Mouse (Mus musculus): ENCODE measurements at regions not wholly inside any gene's neighbourhood (a gene's known extent, or its start where the extent isn't known, plus 50 kb on each side); places are given as distances from the start of the nearest gene placed in this dataset.

DNA sequence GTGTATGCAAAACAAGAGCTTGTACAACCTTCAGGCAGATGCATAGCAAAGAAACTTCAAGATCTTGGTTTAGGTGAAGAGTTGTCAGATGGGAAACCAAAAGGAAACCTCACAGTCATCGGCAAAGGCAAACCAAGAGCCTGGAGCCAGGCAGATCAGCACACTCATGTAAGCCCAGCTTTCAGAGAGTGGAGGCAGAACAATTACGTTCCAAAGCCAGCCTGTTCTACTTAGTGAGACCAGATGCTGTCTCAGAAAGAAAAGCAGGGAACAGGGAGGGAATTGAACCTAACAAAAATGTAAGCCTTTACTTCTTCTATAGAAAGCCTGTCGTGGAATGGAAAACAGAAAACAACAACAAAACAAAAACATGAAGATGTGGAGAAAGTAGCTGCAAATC lies 97.4 kb upstream of the Btg1 start:
- Histone ChIP-seq H3K4me1 (ENCODE audit: control insufficient read depth in 1 of 2, insufficient read depth in 2 of 2) (no peaks in the 10 kb centered on the region), H3K9me3 (replicated peaks; ENCODE audit: low read length) (no peaks in the 10 kb centered on the region), H3K4me2 (ENCODE audit: insufficient read depth, low read depth, poor library complexity, severe bottlenecking) (no peak overlapping the region), H3K36me3 (replicated peaks in 1 of 2; ENCODE audit: control insufficient read depth in 1 of 2, insufficient read depth in 1 of 2, low read length in 1 of 2) (no peaks in the 10 kb centered on the region), H3K27ac (ENCODE audit: insufficient read depth, low read depth) (no peak overlapping the region), H3K4me3 (replicated peaks in 1 of 3; ENCODE audit: low read depth in 2 of 3, low read length in 2 of 3, poor library complexity in 1 of 3) (no peak overlapping the region), H3K79me2 (replicated peaks; ENCODE audit: control insufficient read depth, extremely low read depth, insufficient read depth, poor library complexity, severe bottlenecking) (no peaks in the 10 kb centered on the region), H3K9ac (ENCODE audit: insufficient read depth, low read depth) (no peak overlapping the region), H3K27me3 (replicated peaks) (no peaks in the 10 kb centered on the region)
- dilution Hi-C loops (cut with MboI; ENCODE audit: extremely low pct_ligation_motif_present, extremely low pct_unique_long_range_greater_than_20kb, low sequenced_read_pairs) (no loop called here), in situ Hi-C loops (cut with MboI; ENCODE audit: low pct_ligation_motif_present, low pct_unique_long_range_greater_than_20kb, low sequenced_read_pairs) (no loop called here)
- DNase-seq (ENCODE audit: extremely low read depth) = no peak
- TF ChIP-seq MEF2A (IDR thresholded peaks at IDR 0.05; ENCODE audit: borderline replicate concordance, low read depth, low read length) = no peak
- no peak for TF ChIP-seq UBTF (IDR thresholded peaks at IDR 0.05; ENCODE audit: low read depth, low read length)
- no peak for TF ChIP-seq TCF12 (IDR thresholded peaks at IDR 0.05; ENCODE audit: low read depth, low read length)
- TF ChIP-seq CHD1 (IDR thresholded peaks at IDR 0.05; ENCODE audit: low read depth, low read length) = no peak
- no peak for TF ChIP-seq RAD21 (IDR thresholded peaks at IDR 0.05; ENCODE audit: low read depth, low read length)
- no peak for TF ChIP-seq RCOR1 (conservative IDR thresholded peaks at IDR 0.05; ENCODE audit: low read depth, low read length)
- TF ChIP-seq IRF4 (IDR thresholded peaks at IDR 0.05; ENCODE audit: low read depth, low read length) = no peak
- no peak for TF ChIP-seq ELF1 (IDR thresholded peaks at IDR 0.05; ENCODE audit: low read depth, low read length)
- TF ChIP-seq ZKSCAN1 (IDR thresholded peaks at IDR 0.05; ENCODE audit: borderline replicate concordance, low read depth, low read length) = no peak
- no peak for TF ChIP-seq PAX5 (IDR thresholded peaks at IDR 0.05; ENCODE audit: low read length)
- no peak for TF ChIP-seq JUN (IDR thresholded peaks at IDR 0.05; ENCODE audit: insufficient read depth, low read depth, low read length)
- TF ChIP-seq MAFK (IDR thresholded peaks at IDR 0.05; ENCODE audit: insufficient replicate concordance, low read length) = no peak
- TF ChIP-seq POLR2AphosphoS2 (IDR thresholded peaks at IDR 0.05; ENCODE audit: low read depth, low read length) = no peak
- no peak for TF ChIP-seq HCFC1 (IDR thresholded peaks at IDR 0.05; ENCODE audit: low read depth, low read length)

DNA sequence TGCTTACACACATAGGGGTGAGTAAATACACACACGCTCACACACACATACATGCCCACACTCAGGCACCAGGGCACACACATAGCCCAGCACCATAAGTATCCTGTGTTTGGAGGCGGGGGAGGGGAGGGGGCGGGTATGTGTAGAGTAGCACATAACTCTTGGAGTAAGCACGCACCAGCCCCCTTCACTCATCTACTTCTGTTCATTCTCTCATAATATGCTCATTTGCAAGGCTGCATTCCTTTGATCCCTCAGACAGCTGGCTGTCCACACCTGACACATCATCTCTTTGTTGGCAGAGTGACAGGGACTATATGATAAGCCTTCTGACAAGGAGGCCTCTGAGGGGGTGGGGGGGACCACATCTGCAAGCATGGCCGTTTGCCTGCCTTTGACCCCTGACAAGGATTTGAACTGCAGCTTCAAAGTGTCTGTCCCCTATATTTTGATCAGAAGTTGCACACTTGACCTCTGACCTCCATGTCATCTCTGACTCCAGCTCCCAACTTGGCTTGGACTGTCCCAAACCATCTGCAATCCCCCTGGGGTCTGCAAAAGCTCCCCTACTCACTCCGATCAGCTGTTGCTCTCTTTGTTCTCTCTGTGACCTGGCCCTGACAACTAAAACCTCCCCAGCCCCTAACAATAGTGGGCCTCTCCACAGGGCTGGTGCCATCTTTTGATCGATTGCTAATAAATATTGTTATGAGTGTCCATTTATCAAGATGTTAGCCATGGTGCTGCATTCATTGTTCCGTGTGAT lies 95.6 kb upstream of the Btg1 start:
- Histone ChIP-seq H3K4me1 (ENCODE audit: control insufficient read depth in 1 of 2, insufficient read depth in 2 of 2) (no peaks in the 10 kb centered on the region), H3K79me2 (replicated peaks; ENCODE audit: control insufficient read depth, extremely low read depth, insufficient read depth, poor library complexity, severe bottlenecking) (no peaks in the 10 kb centered on the region), H3K4me3 (replicated peaks in 1 of 3; ENCODE audit: low read depth in 2 of 3, low read length in 2 of 3, poor library complexity in 1 of 3) (no peak overlapping the region), H3K4me2 (ENCODE audit: insufficient read depth, low read depth, poor library complexity, severe bottlenecking) (no peak overlapping the region), H3K36me3 (replicated peaks in 1 of 2; ENCODE audit: control insufficient read depth in 1 of 2, insufficient read depth in 1 of 2, low read length in 1 of 2) (no peaks in the 10 kb centered on the region), H3K9ac (ENCODE audit: insufficient read depth, low read depth) (no peak overlapping the region), H3K27me3 (replicated peaks) (no peaks in the 10 kb centered on the region), H3K9me3 (replicated peaks; ENCODE audit: low read length) (no peaks in the 10 kb centered on the region), H3K27ac (ENCODE audit: insufficient read depth, low read depth) (no peak overlapping the region)
- no peak for TF ChIP-seq USF2 (conservative IDR thresholded peaks at IDR 0.05; ENCODE audit: low read depth, low read length)
- TF ChIP-seq SIN3A (IDR thresholded peaks at IDR 0.05; ENCODE audit: low read length) = no peak
- no peak for TF ChIP-seq NELFE (IDR thresholded peaks at IDR 0.05; ENCODE audit: low read depth, low read length)
- TF ChIP-seq IRF4 (IDR thresholded peaks at IDR 0.05; ENCODE audit: low read depth, low read length) = no peak
- TF ChIP-seq MEF2A (IDR thresholded peaks at IDR 0.05; ENCODE audit: borderline replicate concordance, low read depth, low read length) = no peak
- TF ChIP-seq MAX (IDR thresholded peaks at IDR 0.05; ENCODE audit: low read length) = no peak
- TF ChIP-seq NRF1 (IDR thresholded peaks at IDR 0.05; ENCODE audit: low read depth, low read length) = no peak
- no peak for TF ChIP-seq UBTF (IDR thresholded peaks at IDR 0.05; ENCODE audit: low read depth, low read length)
- TF ChIP-seq ZKSCAN1 (IDR thresholded peaks at IDR 0.05; ENCODE audit: borderline replicate concordance, low read depth, low read length) = no peak
- no peak for TF ChIP-seq RAD21 (IDR thresholded peaks at IDR 0.05; ENCODE audit: low read depth, low read length)
- no peak for TF ChIP-seq CTCF (conservative IDR thresholded peaks at IDR 0.05 in 1 of 2, IDR thresholded peaks at IDR 0.05 in 1 of 2; ENCODE audit: low read depth in 2 of 2, low read length in 2 of 2)
- no peak for TF ChIP-seq MAFK (IDR thresholded peaks at IDR 0.05; ENCODE audit: insufficient replicate concordance, low read length)
- TF ChIP-seq HCFC1 (IDR thresholded peaks at IDR 0.05; ENCODE audit: low read depth, low read length) = no peak
- no peak for TF ChIP-seq GABPA (IDR thresholded peaks at IDR 0.05; ENCODE audit: insufficient replicate concordance, low read depth, low read length)
- TF ChIP-seq SMC3 (IDR thresholded peaks at IDR 0.05; ENCODE audit: low read depth, low read length) = no peak
- no peak for TF ChIP-seq MYC (IDR thresholded peaks at IDR 0.05; ENCODE audit: low read depth, low read length)
- no peak for TF ChIP-seq POLR2AphosphoS2 (IDR thresholded peaks at IDR 0.05; ENCODE audit: low read depth, low read length)
- no peak for TF ChIP-seq KAT2A (IDR thresholded peaks at IDR 0.05; ENCODE audit: insufficient replicate concordance, low read length)
- no peak for DNase-seq (ENCODE audit: extremely low read depth)
- in situ Hi-C loops (cut with MboI; ENCODE audit: low pct_ligation_motif_present, low pct_unique_long_range_greater_than_20kb, low sequenced_read_pairs) (no loop called here), dilution Hi-C loops (cut with MboI; ENCODE audit: extremely low pct_ligation_motif_present, extremely low pct_unique_long_range_greater_than_20kb, low sequenced_read_pairs) (no loop called here)

All from CH12.LX (cell line).